Mouse (Mus musculus): ENCODE data around the gene Gm379. TPM values are rescaled to one million over a fixed set of nuclear protein-coding genes. Genes with fewer than 3 reads are reported as not detected.

The Gm379 gene
- not detected in 2 replicates for total RNA-seq (2017)

DNA sequence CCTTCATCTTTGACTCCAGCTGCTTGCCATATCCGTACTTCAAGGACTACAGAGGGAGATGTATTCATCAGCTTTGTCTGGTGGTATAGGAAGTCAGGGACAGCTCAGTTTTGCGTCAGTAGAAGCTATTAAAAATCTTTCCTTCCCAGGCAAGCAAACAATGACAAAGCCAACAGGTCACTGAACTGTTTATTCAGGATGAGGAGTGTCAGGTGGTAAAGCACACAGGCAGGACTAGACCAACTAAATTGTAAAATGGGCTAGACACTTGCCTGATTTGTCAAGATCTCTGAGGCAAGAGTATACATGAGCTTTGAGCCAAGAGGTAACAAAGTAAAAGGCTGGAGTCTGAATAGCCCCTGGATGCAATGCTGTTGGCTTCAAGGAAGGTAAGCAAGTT, at the start of gene Gm379:
TSS of gene Gm379 (minus strand) at position 7 of the 400 bp plus-strand sequence.
- no peak for ATAC-seq (ENCODE audit: extremely low read depth, insufficient number of reproducible peaks, low FRiP score, poor library complexity, severe bottlenecking)

GRCm38 (mm10) chrX:108704312-108704711, 39.6 kb upstream of the Gm379 start:
- no peak for ATAC-seq (ENCODE audit: extremely low read depth, insufficient number of reproducible peaks, low FRiP score, poor library complexity, severe bottlenecking)

GRCm38 (mm10) chrX:108668868-108669267, 4.2 kb upstream of the Gm379 start:
- ATAC-seq (ENCODE audit: extremely low read depth, insufficient number of reproducible peaks, low FRiP score, poor library complexity, severe bottlenecking) = no peak

GRCm38 (mm10) chrX:108621991-108622390, 42.7 kb downstream of the Gm379 start:
- ATAC-seq (ENCODE audit: extremely low read depth, insufficient number of reproducible peaks, low FRiP score, poor library complexity, severe bottlenecking) = no peak

- no peak for ATAC-seq (ENCODE audit: extremely low read depth, insufficient number of reproducible peaks, low FRiP score, poor library complexity, severe bottlenecking)
Observed at GRCm38 (mm10) chrX:108620886-108621285, 43.8 kb downstream of the Gm379 start.

Other genes with a start within 250 kb of the Gm379 start
- 19.0 and 22.9 TPM in 2 replicates for gene Brwd3, start 169.5 kb upstream of the Gm379 start, total RNA-seq (2017)

Data from neutrophil, adult 5-6 weeks (primary cell).